In genomic region chr1:167392031-167392640, GRCm38 (mm10) we compare ENCODE assay signal across 8 mouse cellular contexts. TPM values are rescaled to one million over a fixed set of nuclear protein-coding genes. Genes with fewer than 3 reads are reported as not detected.
DNase-seq lines count a peak whose midpoint lies in the region; ATAC-seq and TF ChIP-seq lines count a peak whose summit lies in the region.

No protein-coding gene starts in this region.

- peaks cover 38% of the 10 kb centered on the region for H3K4me1 ChIP-seq in megakaryocyte, embryonic 14.5 days
- H3K4me1 ChIP-seq in forebrain, embryonic 15.5 days, result peaks cover 17% of the 10 kb centered on the region
- H3K4me1 ChIP-seq in limb, embryonic 14.5 days (ENCODE audit: control insufficient read depth, insufficient read depth, low read length), result peaks cover 9% of the 10 kb centered on the region
- 0 out of 2 replicates have a peak, but pooled peaks cover 2% of the 10 kb centered on the region for H3K4me1 ChIP-seq in stomach, postnatal 0 days (replicated peaks; ENCODE audit: control insufficient read depth, insufficient read depth)

- no peak for TF ChIP-seq CTCF in stomach, postnatal 0 days (IDR thresholded peaks at IDR 0.05; ENCODE audit: low read depth)

- peak overlapping the region; percentile 54 for H3K9ac ChIP-seq in forebrain, embryonic 15.5 days (replicated peaks)
- H3K9ac ChIP-seq in limb, embryonic 14.5 days (ENCODE audit: low read depth, low read length, severe bottlenecking), result 0 out of 2 replicates have a peak overlapping the region, but pooled peaks have one; percentile 81
- peak overlapping the region; percentile 77 for H3K9ac ChIP-seq in stomach, postnatal 0 days (ENCODE audit: low read length)

- peak overlapping the region; percentile 80 for H3K4me2 ChIP-seq in forebrain, embryonic 15.5 days (replicated peaks)
- peak overlapping the region; percentile 60 for H3K4me2 ChIP-seq in limb, embryonic 14.5 days (replicated peaks; ENCODE audit: low read depth, low read length, severe bottlenecking)
- H3K4me2 ChIP-seq in stomach, postnatal 0 days (replicated peaks; ENCODE audit: low read depth), result peak overlapping the region; percentile 75

- 49% methylated on average over 2 of the region's 2 CpGs for WGBS in forebrain, embryonic 15.5 days
- 49% methylated on average over 2 of the region's 2 CpGs for WGBS in limb, embryonic 14.5 days
- 17% methylated on average over 2 of the region's 2 CpGs for WGBS in stomach, postnatal 0 days

- ATAC-seq in megakaryocyte, adult 5-6 weeks (ENCODE audit: poor library complexity, severe bottlenecking), result no peak
- ATAC-seq in forebrain, embryonic 15.5 days (replicated peaks), result no peak
- ATAC-seq in limb, embryonic 14.5 days (ENCODE audit: low FRiP score, low read depth), result no peak
- ATAC-seq in stomach, postnatal 0 days (ENCODE audit: low FRiP score, low TSS enrichment), result no peak

- H3K27me3 ChIP-seq in megakaryocyte, embryonic 14.5 days (replicated peaks), result peaks cover 3% of the 10 kb centered on the region
- H3K27me3 ChIP-seq in forebrain, embryonic 15.5 days, result no peaks in the 10 kb centered on the region
- H3K27me3 ChIP-seq in limb, embryonic 14.5 days (ENCODE audit: control insufficient read depth, insufficient read depth, low read length), result no peaks in the 10 kb centered on the region; the same call in 1 of the 2 replicates
- H3K27me3 ChIP-seq in stomach, postnatal 0 days (ENCODE audit: control insufficient read depth, insufficient read depth, low read length), result no peaks in the 10 kb centered on the region

- no peaks in the 10 kb centered on the region for H3K36me3 ChIP-seq in megakaryocyte, embryonic 14.5 days (replicated peaks; ENCODE audit: low read length)
- H3K36me3 ChIP-seq in forebrain, embryonic 15.5 days, result no peaks in the 10 kb centered on the region
- no peaks in the 10 kb centered on the region for H3K36me3 ChIP-seq in limb, embryonic 14.5 days (ENCODE audit: control insufficient read depth, insufficient read depth, low read length)
- no peaks in the 10 kb centered on the region for H3K36me3 ChIP-seq in stomach, postnatal 0 days (ENCODE audit: control insufficient read depth, insufficient read depth, low read length)

- peak overlapping the region; percentile 97 for H3K4me3 ChIP-seq in megakaryocyte, embryonic 14.5 days (replicated peaks)
- H3K4me3 ChIP-seq in forebrain, embryonic 15.5 days, result peak overlapping the region; percentile 64
- peak overlapping the region; percentile 59; the same call in 1 of the 2 replicates for H3K4me3 ChIP-seq in limb, embryonic 14.5 days (replicated peaks; ENCODE audit: low read length)
- H3K4me3 ChIP-seq in stomach, postnatal 0 days (ENCODE audit: low read depth, low read length), result peak overlapping the region; percentile 63

- H3K27ac ChIP-seq in forebrain, embryonic 15.5 days (replicated peaks), result no peak overlapping the region
- no peak overlapping the region for H3K27ac ChIP-seq in limb, embryonic 14.5 days (replicated peaks; ENCODE audit: low read depth, low read length)
- H3K27ac ChIP-seq in stomach, postnatal 0 days (replicated peaks), result peak overlapping the region; percentile 91

- no peak for TF ChIP-seq EP300 in stomach, postnatal 0 days (optimal IDR thresholded peaks at IDR 0.05)

- no peak for TF ChIP-seq POLR2A in limb, embryonic 14.5 days (IDR thresholded peaks at IDR 0.05; ENCODE audit: borderline replicate concordance, extremely low read depth, insufficient read depth, insufficient read length)

- DNase-seq in limb, embryonic 14.5 days (ENCODE audit: low spot score), result no peak
- no peak for DNase-seq in stomach, postnatal 0 days (ENCODE audit: low spot score)
- DNase-seq in testis, postnatal 10 days (ENCODE audit: low spot score), result no peak
- no peak for DNase-seq in embryo, embryonic 10 days (ENCODE audit: low spot score)
- DNase-seq in embryo, embryonic 9.5 days (ENCODE audit: extremely low spot score), result no peak

- H3K9me3 ChIP-seq in megakaryocyte, embryonic 14.5 days, result no peaks in the 10 kb centered on the region
- H3K9me3 ChIP-seq in forebrain, embryonic 15.5 days, result no peaks in the 10 kb centered on the region
- no peaks in the 10 kb centered on the region for H3K9me3 ChIP-seq in limb, embryonic 14.5 days (ENCODE audit: control insufficient read depth, low read length)
- H3K9me3 ChIP-seq in stomach, postnatal 0 days (ENCODE audit: control insufficient read depth, low read length), result no peaks in the 10 kb centered on the region

RNA-seq across cellular contexts. Expression of gene Mgst3, which starts 1.5 kb away (rescaled TPM):
- 5.0 and 10.5 TPM in 2 replicates for polyA plus RNA-seq in megakaryocyte, embryonic 14.5 days (2012; ENCODE audit: insufficient read depth, low replicate concordance)
- 21.8 and 27.7 TPM in 2 replicates for total RNA-seq in megakaryocyte, adult 5-6 weeks (2015)
- total RNA-seq in megakaryocyte, adult 5-6 weeks (2017), result 20.5 and 31.2 TPM in 2 replicates
- polyA plus RNA-seq in forebrain, embryonic 15.5 days (2015; fragmentation: Nextera tagmentation; extraction: Ambion mirVana), result 95.3 and 98.6 TPM in 2 replicates
- polyA plus RNA-seq in limb, embryonic 14.5 days (2012; rRNA removed), result 45.7 and 52.0 TPM in 2 replicates
- polyA plus RNA-seq in limb, embryonic 14.5 days (2014; fragmentation: Nextera tagmentation; extraction: Ambion mirVana), result 58.3 and 59.6 TPM in 2 replicates
- polyA plus RNA-seq in stomach, postnatal 0 days (2015; fragmentation: Nextera tagmentation; extraction: Ambion mirVana), result 991 and 1,037 TPM in 2 replicates

RNA-seq across cellular contexts. Expression of gene Aldh9a1, which starts 42.3 kb away (rescaled TPM):
- 21.0 and 29.7 TPM in 2 replicates for polyA plus RNA-seq in megakaryocyte, embryonic 14.5 days (2012; ENCODE audit: insufficient read depth, low replicate concordance)
- total RNA-seq in megakaryocyte, adult 5-6 weeks (2015), result 37.7 and 42.5 TPM in 2 replicates
- 34.1 and 43.2 TPM in 2 replicates for total RNA-seq in megakaryocyte, adult 5-6 weeks (2017)
- polyA plus RNA-seq in forebrain, embryonic 15.5 days (2015; fragmentation: Nextera tagmentation; extraction: Ambion mirVana), result 26.4 and 29.5 TPM in 2 replicates
- 28.3 and 32.7 TPM in 2 replicates for polyA plus RNA-seq in limb, embryonic 14.5 days (2012; rRNA removed)
- polyA plus RNA-seq in limb, embryonic 14.5 days (2014; fragmentation: Nextera tagmentation; extraction: Ambion mirVana), result 46.7 and 57.4 TPM in 2 replicates
- 70.7 and 74.7 TPM in 2 replicates for polyA plus RNA-seq in stomach, postnatal 0 days (2015; fragmentation: Nextera tagmentation; extraction: Ambion mirVana)
